Mouse (Mus musculus) thymus, postnatal 0 days (tissue): ENCODE results near the gene Shank3. TPM values are rescaled to one million over a fixed set of nuclear protein-coding genes. Genes with fewer than 3 reads are reported as not detected.

Experiments used
- DNase-seq: peaks from one replicate; pipeline ENCODE4 v3.0.0-alpha.2; 2015; ENCODE audit warnings: low spot score
- polyA plus RNA-seq: library from polyadenylated mRNA; unstranded; fragments of >200 nt; fragmentation: Nextera tagmentation; extraction: Ambion mirVana; gene quantifications from 2 replicates; pipeline ENCODE4 v1.2.1, GENCODE M21; 2015

The Shank3 gene
- polyA plus RNA-seq, 1 experiment from 2014 or later = 0.39 TPM

GRCm38 (mm10) chr15:89555591-89555990, 56.2 kb downstream of the Shank3 start:
- no peak for DNase-seq

- no peak for DNase-seq
Measured at GRCm38 (mm10) chr15:89556401-89557178, 57.2 kb downstream of the Shank3 start.

- DNase-seq = no peak
Measured at GRCm38 (mm10) chr15:89557179-89557995, 58.0 kb downstream of the Shank3 start.

- no peak for DNase-seq
Measured at GRCm38 (mm10) chr15:89557996-89558390, 58.6 kb downstream of the Shank3 start.

GRCm38 (mm10) chr15:89559202-89559731, 59.8 kb downstream of the Shank3 start:
- DNase-seq = no peak

GRCm38 (mm10) chr15:89568114-89568513, 68.7 kb downstream of the Shank3 start, which contains the start of gene Acr:
Acr (plus strand) TSS chr15:89568326.
- DNase-seq = no peak

GRCm38 (mm10) chr15:89572147-89572546, 72.7 kb downstream of the Shank3 start:
- no peak for DNase-seq

- no peak for DNase-seq
Measured at GRCm38 (mm10) chr15:89582494-89582893, 83.1 kb downstream of the Shank3 start.

GRCm38 (mm10) chr15:89585101-89585500, 85.7 kb downstream of the Shank3 start:
- no peak for DNase-seq

GRCm38 (mm10) chr15:89585631-89586030, 86.2 kb downstream of the Shank3 start:
- DNase-seq = no peak

GRCm38 (mm10) chr15:89589146-89589545, 89.7 kb downstream of the Shank3 start:
- no peak for DNase-seq

GRCm38 (mm10) chr15:89591317-89591716, 91.9 kb downstream of the Shank3 start:
- no peak for DNase-seq

- peak; percentile 67 for DNase-seq
Measured at GRCm38 (mm10) chr15:89591723-89592455, 92.5 kb downstream of the Shank3 start, which contains the start of gene Rabl2. Rabl2 (minus strand) TSS chr15:89591923.

- no peak for DNase-seq
Measured at GRCm38 (mm10) chr15:89592548-89592947, 93.1 kb downstream of the Shank3 start.

- peak; percentile 10 for DNase-seq
Measured at GRCm38 (mm10) chr15:89605822-89606570, 106.6 kb downstream of the Shank3 start.

- DNase-seq = no peak
Measured at GRCm38 (mm10) chr15:89607480-89607879, 108.1 kb downstream of the Shank3 start.

GRCm38 (mm10) chr15:89607888-89608287, 108.5 kb downstream of the Shank3 start:
- peak; percentile 26 for DNase-seq
